Mouse (Mus musculus): ENCODE results near the gene Arhgap17.

DNA sequence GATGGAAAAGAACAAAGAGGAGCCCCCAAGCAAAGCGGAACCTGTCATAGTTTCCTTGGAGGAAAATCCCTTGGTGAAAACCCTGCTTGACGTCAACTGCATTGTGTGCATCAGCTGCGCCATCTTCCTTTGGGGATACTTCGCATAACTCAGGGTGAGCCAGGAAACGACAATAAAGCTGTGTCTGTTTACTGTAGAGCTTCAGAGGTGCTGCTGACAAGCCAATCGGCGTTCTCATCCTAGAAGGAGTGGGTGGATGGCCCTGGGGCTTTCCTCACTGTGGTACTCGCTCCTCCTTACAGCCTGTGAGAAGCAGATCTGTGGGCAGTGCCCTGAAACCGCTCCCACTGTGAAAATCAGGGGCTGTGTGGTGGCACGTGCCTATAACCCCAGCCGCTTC is 96.7 kb downstream of the Arhgap17 start:
- TF ChIP-seq POLR2A (IDR thresholded peaks at IDR 0.05; ENCODE audit: control insufficient read depth, low read depth, low read length) (no peak), CTCF (IDR thresholded peaks at IDR 0.05; ENCODE audit: control insufficient read depth, insufficient read depth, insufficient replicate concordance, low read depth, low read length) (no peak)
